Mouse (Mus musculus) stomach, embryonic 14.5 days (tissue): Measurements from ENCODE around the gene Barhl2. TPM values are rescaled to one million over a fixed set of nuclear protein-coding genes. Genes with fewer than 3 reads are reported as not detected.

Experiments used
- ATAC-seq: fragments of 200-750 bp; cut with Nextera tagmentation; 2 replicates; pipeline ENCODE4 v1.8.0; 2017; ENCODE audit warnings: low read depth, moderate TSS enrichment; ENCODE audit not compliant: insufficient number of reproducible peaks, insufficient read depth, low FRiP score
- H3K27ac ChIP-seq: fragments of 300-500 bp; sonication (generic); 2 replicates; pipeline ENCODE4 v1.5.1; 2014; ENCODE audit warnings: mild to moderate bottlenecking, low read length, moderate library complexity, mixed read lengths
- H3K27me3 ChIP-seq: fragments of 300-500 bp; sonication (generic); 2 replicates; pipeline ENCODE4 v1.6.1; 2014; ENCODE audit warnings: low read length, control low read depth, mixed read lengths; ENCODE audit not compliant: control insufficient read depth, insufficient read depth
- H3K36me3 ChIP-seq: fragments of 300-500 bp; sonication (generic); 2 replicates; pipeline ENCODE4 v1.6.1; 2014; ENCODE audit warnings: mild to moderate bottlenecking, control low read depth, low read length, moderate library complexity, mixed read lengths; ENCODE audit not compliant: control insufficient read depth, insufficient read depth
- H3K4me1 ChIP-seq: fragments of 300-500 bp; sonication (generic); 2 replicates; pipeline ENCODE4 v1.6.1; 2014; ENCODE audit warnings: low read length, control low read depth, mixed read lengths; ENCODE audit not compliant: control insufficient read depth, insufficient read depth
- H3K4me2 ChIP-seq: fragments of 300-500 bp; sonication (generic); replicated peaks from 2 replicates; pipeline ENCODE4 v1.6.1; 2014; ENCODE audit warnings: low read depth, low read length, control low read depth
- H3K4me3 ChIP-seq: fragments of 300-500 bp; sonication (generic); 2 replicates; pipeline ENCODE4 v1.5.1; 2014; ENCODE audit warnings: low read depth, low read length, control low read depth
- H3K9ac ChIP-seq: fragments of 300-500 bp; sonication (generic); replicated peaks from 2 replicates; pipeline ENCODE4 v1.6.1; 2014; ENCODE audit warnings: low read depth, mild to moderate bottlenecking, control low read depth, low read length, moderate library complexity, mixed read lengths
- H3K9me3 ChIP-seq: fragments of 300-500 bp; sonication (generic); 2 replicates; pipeline ENCODE4 v1.6.1; 2016; ENCODE audit warnings: low read depth, low read length, control low read depth; ENCODE audit not compliant: control insufficient read depth
- WGBS: fragments of 180-500 bp; shearing (Covaris S2); extraction: QIAGEN DNeasy Blood & Tissue Kit; methylation state at CpG from one replicate; pipeline ENCODE4 v1.1.7; 2014; 5-methylcytosine and 5-hydroxymethylcytosine counted together
- polyA plus RNA-seq: library from polyadenylated mRNA; unstranded; fragments of >200 nt; fragmentation: Nextera tagmentation; extraction: Ambion mirVana; gene quantifications from 2 replicates; pipeline ENCODE4 v1.2.1, GENCODE M21; 2014

Gene Barhl2
- polyA plus RNA-seq, 1 experiment from 2014 or later = not detected

- H3K36me3 ChIP-seq = no peaks in the 10 kb centered on the region
- no peak for ATAC-seq
- H3K27ac ChIP-seq = no peak overlapping the region
- H3K4me1 ChIP-seq = 0 out of 2 replicates have a peak, but pooled peaks cover 4% of the 10 kb centered on the region
- H3K4me3 ChIP-seq = peak overlapping the region; percentile 36; the same call in 1 of the 2 replicates
- H3K9ac ChIP-seq = no peak overlapping the region
- H3K27me3 ChIP-seq = peaks cover 67% of the 10 kb centered on the region
- no peaks in the 10 kb centered on the region for H3K9me3 ChIP-seq
- WGBS = under 1% methylated on average over 63 of the region's 63 CpGs
- no peak overlapping the region for H3K4me2 ChIP-seq
These were observed 648 bp downstream of the Barhl2 start for GRCm38 (mm10) chr5:106457111-106457925.

- Histone ChIP-seq H3K9me3 (no peaks in the 10 kb centered on the region), H3K9ac (no peak overlapping the region), H3K27ac (no peak overlapping the region), H3K4me2 (no peak overlapping the region), H3K4me1 (0 out of 2 replicates have a peak, but pooled peaks cover 4% of the 10 kb centered on the region), H3K27me3 (peaks cover 66% of the 10 kb centered on the region), H3K4me3 (no peak overlapping the region), H3K36me3 (no peaks in the 10 kb centered on the region)
- ATAC-seq = no peak
- 3% methylated on average over 7 of the region's 7 CpGs for WGBS
These were observed 2.0 kb downstream of the Barhl2 start for GRCm38 (mm10) chr5:106455984-106456383.

- Histone ChIP-seq H3K4me2 (no peak overlapping the region), H3K36me3 (no peaks in the 10 kb centered on the region), H3K4me1 (0 out of 2 replicates have a peak, but pooled peaks cover 4% of the 10 kb centered on the region), H3K4me3 (no peak overlapping the region), H3K9ac (no peak overlapping the region), H3K27me3 (peaks cover 71% of the 10 kb centered on the region), H3K27ac (no peak overlapping the region), H3K9me3 (no peaks in the 10 kb centered on the region)
- ATAC-seq = no peak
- 2% methylated on average over 17 of the region's 17 CpGs for WGBS
These were observed 2.7 kb downstream of the Barhl2 start for GRCm38 (mm10) chr5:106455106-106455920.

GRCm38 (mm10) chr5:106454411-106455105 lies 3.4 kb downstream of the Barhl2 start:
- 2% methylated on average over 9 of the region's 9 CpGs for WGBS
- ATAC-seq = no peak
- Histone ChIP-seq H3K9ac (no peak overlapping the region), H3K36me3 (no peaks in the 10 kb centered on the region), H3K4me2 (no peak overlapping the region), H3K4me3 (no peak overlapping the region), H3K27ac (no peak overlapping the region), H3K9me3 (no peaks in the 10 kb centered on the region), H3K27me3 (peaks cover 69% of the 10 kb centered on the region), H3K4me1 (0 out of 2 replicates have a peak, but pooled peaks cover 4% of the 10 kb centered on the region)

- under 1% methylated on average over 13 of the region's 13 CpGs for WGBS
- H3K9me3 ChIP-seq = no peaks in the 10 kb centered on the region
- no peak overlapping the region for H3K9ac ChIP-seq
- no peak overlapping the region for H3K4me3 ChIP-seq
- peaks cover 70% of the 10 kb centered on the region for H3K27me3 ChIP-seq
- H3K27ac ChIP-seq = no peak overlapping the region
- H3K4me1 ChIP-seq = 0 out of 2 replicates have a peak, but pooled peaks cover 4% of the 10 kb centered on the region
- H3K4me2 ChIP-seq = no peak overlapping the region
- ATAC-seq = no peak
- H3K36me3 ChIP-seq = no peaks in the 10 kb centered on the region
These were observed 4.1 kb downstream of the Barhl2 start for GRCm38 (mm10) chr5:106453886-106454321.

GRCm38 (mm10) chr5:106453181-106453885 lies 4.6 kb downstream of the Barhl2 start:
- ATAC-seq = peak; percentile 30; the same call in 1 of the 2 replicates
- Histone ChIP-seq H3K4me1 (0 out of 2 replicates have a peak, but pooled peaks cover 4% of the 10 kb centered on the region), H3K27me3 (peaks cover 70% of the 10 kb centered on the region), H3K27ac (no peak overlapping the region), H3K9ac (no peak overlapping the region), H3K4me2 (no peak overlapping the region), H3K4me3 (no peak overlapping the region), H3K9me3 (no peaks in the 10 kb centered on the region), H3K36me3 (no peaks in the 10 kb centered on the region)
- WGBS = under 1% methylated on average over 38 of the region's 45 CpGs

- Histone ChIP-seq H3K4me3 (no peak overlapping the region), H3K27ac (no peak overlapping the region), H3K9ac (no peak overlapping the region), H3K4me1 (no peaks in the 10 kb centered on the region), H3K27me3 (peaks cover 72% of the 10 kb centered on the region), H3K9me3 (no peaks in the 10 kb centered on the region), H3K4me2 (no peak overlapping the region), H3K36me3 (no peaks in the 10 kb centered on the region)
- WGBS = 13% methylated on average over 4 of the region's 4 CpGs
- ATAC-seq = no peak
These were observed 5.3 kb downstream of the Barhl2 start for GRCm38 (mm10) chr5:106452686-106453085.
